Mouse (Mus musculus) natural killer cell, adult 2 months (primary cell): ENCODE results near the gene Olfr97.
A peak's percentile ranks its signal among the peaks of the same experiment; 100 is the strongest.
"Not testable (repeated sequence)": the region's sequence is repeated elsewhere in the genome, so short reads cannot be mapped to it uniquely, and the experiment has no call there.

ENCODE experiments used
- DNase-seq, 2 experiments: peaks; one replicate each; pipeline ENCODE4 v3.0.0; 2022; ENCODE audit warnings: low spot score in 2 of 2

Olfr97 gene

GRCm38 (mm10) chr17:37237230-37237629 is at the start of gene Olfr97:
Olfr97 (minus strand) TSS chr17:37237330.
- DNase-seq: not testable (repeated sequence)

GRCm38 (mm10) chr17:37283360-37283759 is 46.2 kb upstream of the Olfr97 start, which contains the start of gene Olfr99:
Olfr99 (minus strand) TSS chr17:37283460.
- DNase-seq: no peak

- no peak for DNase-seq
Measured at GRCm38 (mm10) chr17:37280331-37280730, 43.2 kb upstream of the Olfr97 start.

- DNase-seq: no peak
Measured at GRCm38 (mm10) chr17:37276573-37276972, 39.4 kb upstream of the Olfr97 start.

- no peak for DNase-seq
Measured at GRCm38 (mm10) chr17:37275626-37276248, 38.6 kb upstream of the Olfr97 start.

GRCm38 (mm10) chr17:37270702-37271092 is 33.6 kb upstream of the Olfr97 start:
- peak; percentile 90 to 94 for DNase-seq

- peak; percentile 95 for DNase-seq
Measured at GRCm38 (mm10) chr17:37270058-37270701, 33.0 kb upstream of the Olfr97 start, which contains the start of gene H2-M3. H2-M3 (plus strand) TSS chr17:37270220.

GRCm38 (mm10) chr17:37263626-37264025 is 26.5 kb upstream of the Olfr97 start, which contains the start of gene Olfr98:
Olfr98 (minus strand) TSS chr17:37263749.
- DNase-seq: no peak

GRCm38 (mm10) chr17:37250544-37250943 is 13.4 kb upstream of the Olfr97 start:
- peak; percentile 17 to 53 for DNase-seq

GRCm38 (mm10) chr17:37249460-37249859 is 12.3 kb upstream of the Olfr97 start:
- DNase-seq: no peak

GRCm38 (mm10) chr17:37246715-37247114 is 9.6 kb upstream of the Olfr97 start:
- DNase-seq: peak; percentile 61 to 80

- DNase-seq: no peak
Measured at GRCm38 (mm10) chr17:37242198-37242597, 5.1 kb upstream of the Olfr97 start.

GRCm38 (mm10) chr17:37221879-37222278 is 15.3 kb downstream of the Olfr97 start:
- DNase-seq: no peak

- DNase-seq: no peak
Measured at GRCm38 (mm10) chr17:37219846-37220245, 17.3 kb downstream of the Olfr97 start, which contains the start of gene Olfr96. Olfr96 (plus strand) TSS chr17:37220146.

GRCm38 (mm10) chr17:37218486-37218885 is 18.6 kb downstream of the Olfr97 start:
- no peak for DNase-seq

- no peak for DNase-seq
Measured at GRCm38 (mm10) chr17:37213018-37213417, 24.1 kb downstream of the Olfr97 start, which contains the start of gene Olfr95. Olfr95 (minus strand) TSS chr17:37213118.

- no peak for DNase-seq
Measured at GRCm38 (mm10) chr17:37210884-37211768, 26.0 kb downstream of the Olfr97 start.

GRCm38 (mm10) chr17:37203917-37204236 is 33.3 kb downstream of the Olfr97 start:
- no peak for DNase-seq

- DNase-seq: peak; percentile 60 to 70
Measured at GRCm38 (mm10) chr17:37203206-37203916, 33.8 kb downstream of the Olfr97 start.

GRCm38 (mm10) chr17:37200894-37201293 is 36.2 kb downstream of the Olfr97 start, which contains the start of gene Olfr94:
Olfr94 (minus strand) TSS chr17:37200994.
- DNase-seq: no peak
